Mouse (Mus musculus) cerebellum, adult 2 months (tissue): Measurements from ENCODE around the gene Pex13.

Experiments used
- CTCF ChIP-seq: fragments of 200-500 bp; IDR thresholded peaks from 2 replicates; pipeline ENCODE4 v1.5.1; 2011; ENCODE audit warnings: low read depth, mild to moderate bottlenecking, control low read depth, low read length, moderate library complexity, borderline replicate concordance; ENCODE audit not compliant: insufficient read depth
- POLR2A ChIP-seq: fragments of 200-500 bp; IDR thresholded peaks from 2 replicates; pipeline ENCODE4 v1.6.1; 2011; ENCODE audit warnings: low read length, control low read depth, borderline replicate concordance; ENCODE audit not compliant: insufficient read depth

GRCm38 (mm10) chr11:23632945-23633878 is 32.5 kb downstream of the Pex13 start, which contains the start of gene 0610010F05Rik:
- no peak for TF ChIP-seq CTCF
- peak; percentile 86 for TF ChIP-seq POLR2A
